Mouse (Mus musculus): Measurements from ENCODE around the gene Zswim5.
A peak's percentile ranks its signal among the peaks of the same experiment; 100 is the strongest.

The Zswim5 gene

DNA sequence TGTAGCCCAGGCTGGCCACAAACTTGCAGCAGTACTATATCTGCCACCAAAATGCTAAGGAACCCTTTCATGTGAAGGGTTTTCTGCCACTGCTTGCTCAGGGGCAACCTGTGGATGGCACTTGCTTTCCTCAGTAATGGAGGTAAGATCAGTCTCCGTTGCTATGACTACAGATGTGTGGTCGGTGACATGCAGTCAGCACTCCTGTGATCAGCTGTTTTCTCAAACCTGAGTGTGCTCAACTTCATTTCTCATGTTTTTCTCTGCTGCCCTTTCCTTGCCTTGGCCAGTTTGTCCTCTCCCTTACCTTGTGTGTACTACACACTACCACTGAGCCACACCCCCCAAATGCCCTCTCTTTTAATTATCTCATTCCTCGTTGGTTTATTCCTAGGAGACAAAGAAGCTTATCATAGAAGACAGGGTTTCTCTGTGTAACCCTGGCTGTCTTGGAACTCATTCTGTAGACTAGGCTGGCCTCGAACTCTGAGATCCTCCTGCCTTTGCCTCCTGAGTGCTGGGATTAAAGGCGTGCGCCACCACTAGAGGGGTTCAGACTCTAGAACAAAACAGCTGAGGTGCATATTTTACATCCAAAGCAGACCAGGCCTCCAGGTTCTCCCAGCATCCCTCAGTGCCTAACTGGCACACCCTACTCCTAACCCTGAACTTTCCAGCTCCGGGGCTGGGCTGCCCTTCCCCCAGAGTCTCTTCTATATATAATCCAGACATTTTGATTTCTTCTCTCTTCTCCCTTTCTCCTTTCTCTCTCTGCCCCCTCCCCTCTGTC, 128.6 kb downstream of the Zswim5 start:
- no peak for DNase-seq (ENCODE audit: low spot score in 2 of 2)

DNA sequence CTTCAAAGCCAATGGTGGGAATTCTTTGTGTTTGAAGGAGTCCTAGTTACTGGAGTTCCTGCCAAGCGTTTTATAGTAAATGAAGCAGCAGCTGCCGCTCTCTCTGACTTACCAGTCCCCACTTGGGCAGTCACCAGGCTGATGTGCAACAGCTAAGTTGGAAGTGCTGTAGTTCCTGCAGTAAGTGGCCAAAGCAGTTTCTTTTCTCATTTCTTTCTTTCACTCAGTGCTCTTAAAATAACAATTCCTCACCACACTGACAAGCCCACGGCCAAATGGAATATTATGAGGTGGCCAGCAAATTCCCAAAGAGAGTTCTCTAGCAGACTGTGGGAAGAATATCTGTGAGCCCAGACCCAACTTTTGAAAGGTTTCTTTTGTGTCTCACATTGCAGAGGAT, 129.9 kb downstream of the Zswim5 start:
- DNase-seq (ENCODE audit: low spot score in 2 of 2) = no peak

DNA sequence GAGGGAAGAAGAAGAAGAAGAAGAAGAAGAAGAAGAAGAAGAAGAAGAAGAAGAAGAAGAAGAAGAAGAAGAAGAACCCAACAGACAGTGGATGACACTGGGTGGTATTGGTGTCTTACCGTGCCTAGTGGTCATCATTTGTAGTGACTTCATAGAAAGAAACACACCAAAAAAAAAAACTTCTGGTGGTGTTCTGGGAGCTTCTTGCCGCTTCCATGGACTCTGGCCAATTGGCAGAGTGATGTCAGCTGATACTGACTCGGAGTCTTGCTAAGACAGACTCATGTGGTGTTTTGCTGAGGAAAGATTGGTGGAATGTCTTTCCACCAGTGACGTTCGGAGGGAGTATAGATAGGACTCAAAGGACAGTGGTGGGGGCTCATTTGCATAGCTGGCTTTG, 133.1 kb downstream of the Zswim5 start:
- no peak for DNase-seq (ENCODE audit: low spot score in 2 of 2)

DNA sequence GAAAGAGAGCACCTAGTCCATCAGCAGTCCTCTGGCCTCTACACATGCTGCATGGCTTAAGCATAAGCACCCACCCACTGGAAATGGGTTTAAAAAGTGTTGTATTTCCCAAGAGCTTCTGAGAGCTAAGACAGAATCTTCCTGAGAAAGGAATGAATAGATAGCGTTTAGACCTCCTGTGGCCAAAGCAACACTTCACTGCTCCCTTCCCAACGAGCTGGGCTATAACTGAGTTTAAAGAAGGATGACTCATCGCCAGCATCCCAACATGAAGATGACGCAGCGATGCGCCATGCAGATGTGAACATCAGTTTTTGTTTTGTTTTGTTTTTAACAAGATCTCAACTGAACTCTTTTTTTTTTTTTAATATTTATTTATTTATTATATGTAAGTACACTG, 136.4 kb downstream of the Zswim5 start:
- DNase-seq (ENCODE audit: low spot score in 2 of 2) = no peak

DNA sequence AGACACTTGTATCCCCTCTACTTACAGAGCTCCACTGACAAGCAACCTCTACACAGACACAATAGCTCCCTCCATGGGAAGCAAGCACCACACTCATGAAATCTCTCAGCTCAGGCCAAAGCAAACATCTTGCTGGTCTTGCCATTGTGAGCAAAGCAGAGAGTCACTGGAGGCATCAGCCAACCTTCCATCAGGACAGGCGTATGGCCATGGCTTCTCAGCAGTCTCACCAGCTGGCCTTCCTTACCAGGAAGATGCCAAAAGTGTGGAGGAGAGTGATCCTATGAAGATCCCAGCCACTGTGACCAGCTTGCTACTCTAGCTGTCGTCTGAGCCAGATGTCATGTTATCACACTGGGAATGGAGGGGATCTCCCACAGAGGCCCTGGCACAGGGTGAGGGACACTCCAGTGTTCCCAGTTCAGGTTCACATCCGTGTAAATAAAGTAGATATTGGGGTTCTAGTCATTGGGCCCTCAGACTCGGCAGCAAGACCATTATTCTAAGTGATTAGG, 137.8 kb downstream of the Zswim5 start:
- DNase-seq (ENCODE audit: low spot score in 2 of 2) = no peak

DNA sequence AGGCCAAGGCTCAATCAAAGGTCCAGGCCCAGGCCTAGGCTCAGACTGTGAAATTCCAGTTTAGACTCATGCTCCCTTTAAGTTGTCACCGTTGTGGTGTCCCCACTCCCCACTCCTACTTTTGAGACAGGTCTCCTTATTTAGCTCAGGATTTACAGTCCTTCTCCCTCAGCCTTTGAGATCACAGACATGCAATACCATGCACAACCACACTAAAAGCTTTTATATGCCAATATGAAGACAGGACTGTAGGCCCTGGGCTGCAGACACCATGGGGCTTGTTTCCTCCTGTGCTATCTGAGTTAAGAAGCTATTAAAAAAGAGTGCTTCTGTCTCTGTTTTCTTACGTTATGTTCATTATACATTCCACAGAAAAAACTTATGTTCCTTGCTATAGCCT, 140.6 kb downstream of the Zswim5 start:
- no peak for DNase-seq (ENCODE audit: low spot score in 2 of 2)

DNA sequence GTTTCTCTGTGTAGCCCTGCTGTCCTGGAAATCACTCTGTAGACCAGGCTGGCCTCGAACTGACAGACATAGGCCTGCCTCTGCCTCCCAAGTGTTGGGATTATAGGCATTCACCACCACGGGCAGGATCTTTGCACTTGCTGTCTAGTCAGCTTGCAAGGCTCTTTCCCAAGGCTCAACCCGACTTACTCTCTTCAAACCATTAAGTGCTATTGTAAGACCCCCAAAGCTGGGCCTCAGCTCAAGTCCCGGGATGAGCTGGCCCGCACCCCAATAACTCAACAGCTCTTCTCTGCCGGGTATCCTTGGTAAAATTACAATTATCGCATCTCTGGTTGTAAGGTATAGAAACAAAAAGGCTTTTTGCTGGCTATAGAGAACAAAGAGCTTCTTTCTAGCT, 141.2 kb downstream of the Zswim5 start:
- DNase-seq (ENCODE audit: low spot score in 2 of 2) = no peak

DNA sequence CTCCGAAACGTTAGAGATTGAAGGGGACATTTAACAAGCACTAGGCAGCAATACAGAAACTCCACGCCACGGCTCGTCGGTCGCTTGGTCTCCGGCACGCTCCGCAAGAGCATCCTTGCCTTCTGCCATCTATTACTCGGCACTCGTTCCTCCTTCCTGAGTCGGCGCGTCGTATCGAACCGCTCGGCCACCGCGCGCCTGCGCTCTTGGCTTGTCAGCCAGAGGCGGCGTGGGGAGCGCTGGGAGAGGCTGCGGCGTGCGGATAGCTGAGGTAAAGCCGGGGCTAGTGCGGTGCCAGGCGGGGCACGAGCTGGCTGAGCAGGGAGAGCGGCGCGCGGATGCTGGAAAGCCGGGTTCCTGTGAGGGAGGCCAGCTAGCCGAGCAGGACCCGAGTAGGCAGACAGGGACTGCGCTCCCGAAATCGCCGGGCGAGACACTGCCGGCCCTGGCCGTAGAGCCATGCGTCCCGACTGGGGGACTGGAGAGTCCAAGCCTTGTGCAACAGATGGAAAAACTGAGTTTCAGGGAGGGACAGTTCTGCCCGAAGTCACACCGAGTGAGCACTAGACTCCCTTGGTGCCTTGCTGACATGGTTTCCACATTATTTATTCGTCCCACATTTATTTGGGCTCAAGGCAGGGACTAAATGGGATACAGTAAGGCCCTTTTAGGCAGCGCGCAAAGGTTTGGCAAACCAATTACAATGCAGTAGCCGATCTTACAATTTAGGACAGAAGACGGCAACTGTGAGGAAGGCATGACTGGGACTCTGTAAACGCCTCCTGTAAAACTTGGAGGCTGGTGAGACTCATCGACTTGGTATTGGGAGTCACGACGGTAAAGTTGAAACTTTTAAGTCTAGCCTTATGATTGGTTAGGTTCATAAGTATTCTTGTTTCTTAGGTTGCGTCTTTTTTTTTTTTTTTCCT, 142.3 kb downstream of the Zswim5 start, which contains the start of gene Eif2b3:
Gene Eif2b3 (plus strand): TSS at position 197 of the 929 bp plus-strand sequence.
- peak; percentile 81 to 88 for DNase-seq (ENCODE audit: low spot score in 2 of 2)

DNA sequence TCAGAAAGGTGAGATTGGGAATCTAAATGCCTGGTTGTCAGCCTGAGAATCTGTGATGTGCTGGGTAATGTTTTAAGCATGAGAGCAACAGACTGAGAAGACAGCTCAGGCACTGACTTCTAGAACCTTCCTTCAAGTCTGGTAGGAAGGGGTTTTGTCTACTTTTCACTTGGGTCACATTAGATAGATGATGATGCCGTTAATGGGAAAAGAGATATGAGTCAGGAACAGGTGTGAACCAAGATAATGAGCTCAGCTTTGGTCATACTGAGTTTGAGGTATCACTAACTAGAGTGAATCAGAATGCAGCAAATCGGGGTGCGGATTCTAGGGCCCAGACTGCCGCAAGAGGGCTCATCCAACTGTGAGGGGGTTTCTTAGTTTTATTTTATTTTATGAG, 146.3 kb downstream of the Zswim5 start:
- no peak for DNase-seq (ENCODE audit: low spot score in 2 of 2)

DNA sequence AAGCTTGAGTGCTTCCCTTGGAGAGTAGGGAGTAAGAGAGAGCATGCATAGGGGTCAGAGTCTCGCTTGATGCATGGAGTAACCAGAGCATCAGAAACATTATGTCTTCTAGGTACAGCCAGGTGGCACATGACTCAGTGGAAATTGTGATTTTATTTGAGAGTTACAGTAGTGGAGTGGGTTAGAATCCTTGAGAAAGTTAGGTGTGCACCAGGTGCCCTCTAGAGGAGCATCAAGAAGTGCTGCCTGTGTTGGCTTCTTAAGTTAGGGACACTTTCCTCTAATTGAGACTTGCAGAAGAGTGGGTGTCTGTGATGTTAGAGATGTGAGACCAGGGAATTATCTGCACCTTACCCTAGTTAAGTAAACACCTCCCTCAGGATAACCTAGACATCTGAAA, 153.9 kb downstream of the Zswim5 start:
- DNase-seq (ENCODE audit: low spot score in 2 of 2) = no peak

All from urinary bladder, adult 18-20 months (tissue).